Mouse (Mus musculus): ENCODE measurements at regions not wholly inside any gene's neighbourhood (a gene's known extent, or its start where the extent isn't known, plus 50 kb on each side); places are given as distances from the start of the nearest gene placed in this dataset.
A peak's percentile ranks its signal among the peaks of the same experiment; 100 is the strongest.

- H3K9me3 ChIP-seq = no peaks in the 10 kb centered on the region
- H3K9ac ChIP-seq = no peak overlapping the region
- no peak overlapping the region for H3K4me3 ChIP-seq
- no peaks in the 10 kb centered on the region for H3K27me3 ChIP-seq
- no peaks in the 10 kb centered on the region for H3K36me3 ChIP-seq
- WGBS = 78% methylated on average over 3 of the region's 3 CpGs
- H3K4me1 ChIP-seq (replicated peaks) = 0 out of 2 replicates have a peak, but pooled peaks cover 7% of the 10 kb centered on the region
- H3K4me2 ChIP-seq = no peak overlapping the region
- ATAC-seq (ENCODE audit: low FRiP score) = no peak
- H3K27ac ChIP-seq = no peak overlapping the region
Measured at GRCm38 (mm10) chr2:27812946-27813345, 73.3 kb upstream of the Col5a1 start.

GRCm38 (mm10) chr2:27813370-27813769 is 72.9 kb upstream of the Col5a1 start:
- H3K4me3 ChIP-seq = no peak overlapping the region
- H3K4me1 ChIP-seq (replicated peaks) = peaks cover 9% of the 10 kb centered on the region
- WGBS = 62% methylated on average over 6 of the region's 6 CpGs
- no peaks in the 10 kb centered on the region for H3K27me3 ChIP-seq
- H3K27ac ChIP-seq = no peak overlapping the region
- no peak overlapping the region for H3K9ac ChIP-seq
- ATAC-seq (ENCODE audit: low FRiP score) = no peak
- H3K9me3 ChIP-seq = no peaks in the 10 kb centered on the region
- no peaks in the 10 kb centered on the region for H3K36me3 ChIP-seq
- no peak overlapping the region for H3K4me2 ChIP-seq

DNA sequence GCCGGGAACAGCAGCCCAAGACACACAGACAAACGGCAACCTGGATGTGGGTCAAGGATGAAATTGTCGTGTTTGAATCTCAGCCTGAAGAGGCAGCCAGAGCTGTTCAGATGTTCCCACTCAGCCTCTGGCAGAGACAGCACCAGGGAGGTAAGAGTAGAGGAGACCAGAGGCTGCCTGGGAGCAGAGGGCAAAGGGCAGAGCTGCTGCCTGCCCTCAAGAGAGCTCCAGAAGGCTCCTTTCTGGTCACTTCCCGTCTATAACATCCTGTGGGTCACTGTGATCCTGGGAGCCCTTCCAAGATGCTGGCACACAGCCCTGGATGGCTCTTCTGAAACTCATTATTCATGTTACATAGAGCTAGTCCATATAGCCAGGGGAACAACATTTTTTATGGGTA is 67.6 kb upstream of the Col5a1 start:
- Histone ChIP-seq H3K27ac (peak overlapping the region; percentile 55; the same call in 1 of the 2 replicates), H3K27me3 (no peaks in the 10 kb centered on the region), H3K4me3 (no peak overlapping the region), H3K9ac (no peak overlapping the region), H3K36me3 (no peaks in the 10 kb centered on the region), H3K4me2 (no peak overlapping the region), H3K9me3 (no peaks in the 10 kb centered on the region), H3K4me1 (replicated peaks) (peaks cover 11% of the 10 kb centered on the region)
- ATAC-seq (ENCODE audit: low FRiP score) = no peak
- WGBS = 69% methylated on average over 4 of the region's 4 CpGs

- H3K9me3 ChIP-seq = no peaks in the 10 kb centered on the region
- no peak overlapping the region for H3K4me2 ChIP-seq
- no peaks in the 10 kb centered on the region for H3K4me1 ChIP-seq (replicated peaks)
- H3K4me3 ChIP-seq = no peak overlapping the region
- H3K36me3 ChIP-seq = no peaks in the 10 kb centered on the region
- H3K27me3 ChIP-seq = no peaks in the 10 kb centered on the region
- WGBS = 93% methylated on average over 2 of the region's 2 CpGs
- ATAC-seq (ENCODE audit: low FRiP score) = no peak
- H3K27ac ChIP-seq = no peak overlapping the region
- no peak overlapping the region for H3K9ac ChIP-seq
Measured at GRCm38 (mm10) chr2:27826826-27827225, 59.4 kb upstream of the Col5a1 start.

GRCm38 (mm10) chr2:27827582-27827981 is 58.6 kb upstream of the Col5a1 start:
- WGBS = 92% methylated on average over 5 of the region's 5 CpGs
- Histone ChIP-seq H3K27ac (no peak overlapping the region), H3K4me1 (replicated peaks) (no peaks in the 10 kb centered on the region), H3K9ac (no peak overlapping the region), H3K4me2 (no peak overlapping the region), H3K4me3 (no peak overlapping the region), H3K27me3 (no peaks in the 10 kb centered on the region), H3K9me3 (no peaks in the 10 kb centered on the region), H3K36me3 (no peaks in the 10 kb centered on the region)
- ATAC-seq (ENCODE audit: low FRiP score) = no peak

GRCm38 (mm10) chr2:27828237-27828636 is 58.0 kb upstream of the Col5a1 start:
- H3K27me3 ChIP-seq = no peaks in the 10 kb centered on the region
- no peaks in the 10 kb centered on the region for H3K9me3 ChIP-seq
- ATAC-seq (ENCODE audit: low FRiP score) = no peak
- H3K36me3 ChIP-seq = no peaks in the 10 kb centered on the region
- no peak overlapping the region for H3K4me3 ChIP-seq
- H3K4me2 ChIP-seq = no peak overlapping the region
- no peaks in the 10 kb centered on the region for H3K4me1 ChIP-seq (replicated peaks)
- no peak overlapping the region for H3K27ac ChIP-seq
- no peak overlapping the region for H3K9ac ChIP-seq
- WGBS = 82% methylated on average over 6 of the region's 6 CpGs

- Histone ChIP-seq H3K4me3 (no peak overlapping the region), H3K4me1 (replicated peaks) (no peaks in the 10 kb centered on the region), H3K9ac (no peak overlapping the region), H3K36me3 (no peaks in the 10 kb centered on the region), H3K27ac (no peak overlapping the region), H3K4me2 (no peak overlapping the region), H3K9me3 (no peaks in the 10 kb centered on the region), H3K27me3 (no peaks in the 10 kb centered on the region)
- 83% methylated on average over 5 of the region's 5 CpGs for WGBS
- ATAC-seq (ENCODE audit: low FRiP score) = no peak
Measured at GRCm38 (mm10) chr2:27829551-27829950, 56.7 kb upstream of the Col5a1 start.

DNA sequence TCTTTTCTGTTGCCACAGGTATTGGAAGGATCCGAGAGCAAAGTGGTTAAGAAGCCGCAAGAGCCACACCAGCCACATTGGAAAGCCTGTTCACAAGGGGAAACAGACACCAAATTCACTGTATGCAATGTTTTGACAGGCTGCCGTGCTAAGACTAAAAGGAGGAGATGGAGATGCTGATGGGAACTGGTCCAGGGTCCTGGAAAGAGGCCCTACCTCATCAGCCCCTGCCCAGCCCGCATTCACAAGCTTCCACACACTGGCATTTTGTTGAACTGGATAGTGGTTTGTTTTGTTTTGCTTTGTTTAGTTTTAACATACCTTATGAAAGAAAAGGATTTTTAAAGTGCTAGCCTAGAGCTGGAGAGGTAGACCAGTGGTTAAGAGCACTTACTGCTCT is 51.3 kb upstream of the Col5a1 start:
- no peaks in the 10 kb centered on the region for H3K9me3 ChIP-seq
- H3K9ac ChIP-seq = no peak overlapping the region
- peaks cover 14% of the 10 kb centered on the region for H3K4me1 ChIP-seq (replicated peaks)
- H3K4me2 ChIP-seq = no peak overlapping the region
- H3K36me3 ChIP-seq = no peaks in the 10 kb centered on the region
- WGBS = 88% methylated on average over 4 of the region's 4 CpGs
- ATAC-seq (ENCODE audit: low FRiP score) = no peak
- H3K27me3 ChIP-seq = no peaks in the 10 kb centered on the region
- no peak overlapping the region for H3K27ac ChIP-seq
- H3K4me3 ChIP-seq = no peak overlapping the region

GRCm38 (mm10) chr2:27835758-27836460 is 50.3 kb upstream of the Col5a1 start:
- H3K4me1 ChIP-seq (replicated peaks) = peaks cover 14% of the 10 kb centered on the region
- peak overlapping the region; percentile 67 for H3K27ac ChIP-seq
- 10% methylated on average over 10 of the region's 10 CpGs for WGBS
- peak; percentile 79; the same call in 1 of the 2 replicates for ATAC-seq (ENCODE audit: low FRiP score)
- 0 out of 2 replicates have a peak overlapping the region, but pooled peaks have one; percentile 27 for H3K4me2 ChIP-seq
- no peaks in the 10 kb centered on the region for H3K36me3 ChIP-seq
- H3K9ac ChIP-seq = no peak overlapping the region
- no peaks in the 10 kb centered on the region for H3K27me3 ChIP-seq
- no peaks in the 10 kb centered on the region for H3K9me3 ChIP-seq
- no peak overlapping the region for H3K4me3 ChIP-seq
